Mouse (Mus musculus) adrenal gland, postnatal 4 days (tissue): ENCODE measurements at regions not wholly inside any gene's neighbourhood (a gene's known extent, or its start where the extent isn't known, plus 50 kb on each side); places are given as distances from the start of the nearest gene placed in this dataset.

Experiments
- DNase-seq, 2 experiments: peaks; one replicate each; pipeline ENCODE4 v3.0.0; 2021 to 2022; ENCODE audit warnings: low spot score in 2 of 2, mixed read lengths in 2 of 2

DNA sequence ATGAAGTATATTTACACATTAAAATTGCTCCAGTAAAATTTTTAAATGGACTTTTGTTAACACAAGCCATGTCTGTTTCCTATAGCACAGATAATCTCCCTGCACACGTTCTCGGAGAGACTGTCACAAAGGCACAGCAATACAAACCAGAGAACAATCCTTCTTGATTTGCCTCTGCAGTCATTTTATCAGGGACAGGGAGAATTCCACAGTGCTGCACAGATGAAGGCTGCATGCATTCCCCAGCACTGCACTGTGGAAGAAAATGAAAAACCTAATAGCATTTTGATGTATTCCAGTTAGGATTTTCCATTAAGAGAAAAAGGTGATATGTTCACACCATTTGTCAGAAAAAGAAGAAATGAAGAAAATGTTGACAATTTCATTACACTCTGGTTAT is 63.4 kb upstream of the 1700008P02Rik start:
- no peak for DNase-seq

GRCm38 (mm10) chr3:6681411-6681810 is 61.2 kb upstream of the 1700008P02Rik start:
- DNase-seq: no peak

- DNase-seq: no peak
Observed at GRCm38 (mm10) chr3:6676382-6676781, 56.1 kb upstream of the 1700008P02Rik start.

GRCm38 (mm10) chr3:6675354-6675753 is 55.1 kb upstream of the 1700008P02Rik start:
- DNase-seq: no peak
